Mouse (Mus musculus): ENCODE measurements around the gene Sema3b. TPM values are rescaled to one million over a fixed set of nuclear protein-coding genes. Genes with fewer than 3 reads are reported as not detected.
"Not testable (repeated sequence)": the region's sequence is repeated elsewhere in the genome, so short reads cannot be mapped to it uniquely, and the experiment has no call there.

The Sema3b gene
- polyA plus RNA-seq, 1 experiment from 2014 or later, result 5.1 TPM

GRCm38 (mm10) chr9:107579023-107579900, 29.8 kb downstream of the Sema3b start:
- 0 out of 2 replicates have a peak overlapping the region, but pooled peaks have one; percentile 97 for H3K4me2 ChIP-seq (replicated peaks)
- H3K4me1 ChIP-seq, result peaks cover 33% of the 10 kb centered on the region
- no peak overlapping the region for H3K4me3 ChIP-seq
- no peaks in the 10 kb centered on the region for H3K9me3 ChIP-seq (replicated peaks)
- WGBS, result 94% methylated on average over 14 of the region's 14 CpGs
- no peaks in the 10 kb centered on the region for H3K27me3 ChIP-seq
- H3K36me3 ChIP-seq, result peaks cover 14% of the 10 kb centered on the region
- H3K9ac ChIP-seq, result no peak overlapping the region
- ATAC-seq (ENCODE audit: low FRiP score), result no peak
- H3K27ac ChIP-seq, result no peak overlapping the region

DNA sequence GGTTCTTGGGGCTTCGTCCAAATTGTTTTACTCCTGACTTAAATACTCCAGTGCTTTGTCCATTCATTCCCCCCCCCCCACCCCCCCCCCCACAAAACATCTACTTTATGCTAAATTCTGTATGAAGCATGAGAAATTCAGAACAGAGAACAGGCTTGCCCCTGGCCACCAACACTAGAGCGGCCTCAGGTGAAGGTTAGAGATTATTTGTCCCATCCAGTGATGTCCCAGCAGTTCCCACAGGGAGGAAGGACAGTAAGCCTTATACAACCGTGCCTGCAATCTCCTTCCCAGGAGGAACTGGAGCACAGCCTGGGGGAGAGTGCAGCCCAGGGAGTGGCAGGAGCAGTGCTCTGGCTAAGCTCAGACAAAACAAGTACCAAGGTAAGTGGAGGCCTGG, 30.4 kb downstream of the Sema3b start, which contains the start of gene Naa80:
Gene Naa80, plus strand, starts transcription at position 301 of the 400 bp plus-strand sequence.
- peaks cover 14% of the 10 kb centered on the region for H3K36me3 ChIP-seq
- H3K4me2 ChIP-seq (replicated peaks), result 0 out of 2 replicates have a peak within 1 kb of the TSS, but pooled peaks have one; percentile 97
- no peaks in the 10 kb centered on the region for H3K9me3 ChIP-seq (replicated peaks)
- H3K4me3 ChIP-seq, result no peak within 1 kb of the TSS
- H3K27ac ChIP-seq, result no peak within 1 kb of the TSS
- 90% methylated on average over 3 of the region's 3 CpGs for WGBS
- ATAC-seq (ENCODE audit: low FRiP score), result no peak
- no peaks in the 10 kb centered on the region for H3K27me3 ChIP-seq
- H3K4me1 ChIP-seq, result peaks cover 33% of the 10 kb centered on the region
- H3K9ac ChIP-seq, result no peak within 1 kb of the TSS

GRCm38 (mm10) chr9:107577871-107578270, 31.2 kb downstream of the Sema3b start:
- ATAC-seq (ENCODE audit: low FRiP score), result no peak
- no peak overlapping the region for H3K4me3 ChIP-seq
- peaks cover 15% of the 10 kb centered on the region for H3K36me3 ChIP-seq
- H3K9ac ChIP-seq, result no peak overlapping the region
- no peaks in the 10 kb centered on the region for H3K27me3 ChIP-seq
- H3K4me2 ChIP-seq (replicated peaks), result no peak overlapping the region
- no peaks in the 10 kb centered on the region for H3K9me3 ChIP-seq (replicated peaks)
- H3K4me1 ChIP-seq, result peaks cover 35% of the 10 kb centered on the region
- 94% methylated on average over 10 of the region's 10 CpGs for WGBS
- no peak overlapping the region for H3K27ac ChIP-seq

DNA sequence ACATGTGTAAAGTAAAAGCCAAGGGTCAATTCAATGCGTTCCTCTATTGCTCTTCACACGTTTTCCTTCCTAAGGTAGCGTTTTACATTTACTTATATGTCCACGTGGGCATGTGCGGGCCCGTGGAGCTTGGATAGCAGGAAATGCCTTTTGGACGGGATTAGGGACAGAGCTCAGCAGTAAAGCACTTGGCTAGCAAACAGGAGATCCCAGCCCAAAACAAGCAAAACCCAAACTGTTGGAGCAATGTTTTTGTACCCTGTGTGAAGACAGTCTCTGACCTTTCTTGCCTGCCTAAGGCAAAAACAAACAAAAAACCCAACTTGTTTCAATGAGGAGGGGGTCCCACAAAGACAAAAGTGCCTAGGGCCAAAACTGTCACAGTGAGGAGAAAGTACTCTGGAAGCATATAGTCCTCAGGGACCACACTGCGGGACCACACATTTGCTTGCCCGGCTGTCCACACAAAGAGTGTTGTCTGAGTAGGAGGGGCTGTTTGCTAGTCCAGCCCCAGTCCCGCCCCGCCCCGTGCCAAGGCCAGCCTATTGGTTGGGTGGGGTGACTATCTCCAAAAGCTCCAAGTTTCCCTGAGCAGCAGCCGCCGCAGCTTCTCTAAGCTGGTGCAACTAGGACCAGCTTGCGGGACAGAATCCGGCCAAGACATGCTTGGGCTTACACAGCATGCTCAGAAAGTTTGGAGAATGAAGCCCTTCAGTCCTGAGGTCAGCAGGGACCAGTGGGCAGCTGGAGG, 32.5 kb downstream of the Sema3b start, which contains the start of gene Hyal1:
Gene Hyal1, plus strand, starts transcription at position 571 of the 751 bp plus-strand sequence.
- Histone ChIP-seq H3K4me1 (peaks cover 39% of the 10 kb centered on the region), H3K27ac (peak within 1 kb of the TSS; percentile 14; the same call in 1 of the 2 replicates), H3K4me3 (peak within 1 kb of the TSS; percentile 22), H3K36me3 (peaks cover 28% of the 10 kb centered on the region), H3K27me3 (no peaks in the 10 kb centered on the region), H3K9ac (peak within 1 kb of the TSS; percentile 49), H3K4me2 (replicated peaks) (peak within 1 kb of the TSS; percentile 46), H3K9me3 (replicated peaks) (no peaks in the 10 kb centered on the region)
- 27% methylated on average over 16 of the region's 16 CpGs for WGBS
- peak; percentile 50; the same call in 1 of the 2 replicates for ATAC-seq (ENCODE audit: low FRiP score)

GRCm38 (mm10) chr9:107575579-107576356, 33.3 kb downstream of the Sema3b start:
- Histone ChIP-seq H3K36me3 (peaks cover 36% of the 10 kb centered on the region), H3K27ac (peak overlapping the region; percentile 14; the same call in 1 of the 2 replicates), H3K9me3 (replicated peaks) (no peaks in the 10 kb centered on the region), H3K4me3 (no peak overlapping the region), H3K4me2 (replicated peaks) (no peak overlapping the region), H3K4me1 (peaks cover 40% of the 10 kb centered on the region), H3K27me3 (no peaks in the 10 kb centered on the region), H3K9ac (no peak overlapping the region)
- WGBS, result 81% methylated on average over 14 of the region's 14 CpGs
- no peak for ATAC-seq (ENCODE audit: low FRiP score)

- WGBS, result 81% methylated on average over 6 of the region's 6 CpGs
- H3K36me3 ChIP-seq, result peaks cover 42% of the 10 kb centered on the region
- H3K9me3 ChIP-seq (replicated peaks); H3K4me3 ChIP-seq; H3K27ac ChIP-seq; H3K9ac ChIP-seq; ATAC-seq (ENCODE audit: low FRiP score); H3K4me2 ChIP-seq (replicated peaks); H3K27me3 ChIP-seq: not testable (repeated sequence)
- peaks cover 41% of the 10 kb centered on the region for H3K4me1 ChIP-seq
Observed at GRCm38 (mm10) chr9:107573774-107574173, 35.3 kb downstream of the Sema3b start.

DNA sequence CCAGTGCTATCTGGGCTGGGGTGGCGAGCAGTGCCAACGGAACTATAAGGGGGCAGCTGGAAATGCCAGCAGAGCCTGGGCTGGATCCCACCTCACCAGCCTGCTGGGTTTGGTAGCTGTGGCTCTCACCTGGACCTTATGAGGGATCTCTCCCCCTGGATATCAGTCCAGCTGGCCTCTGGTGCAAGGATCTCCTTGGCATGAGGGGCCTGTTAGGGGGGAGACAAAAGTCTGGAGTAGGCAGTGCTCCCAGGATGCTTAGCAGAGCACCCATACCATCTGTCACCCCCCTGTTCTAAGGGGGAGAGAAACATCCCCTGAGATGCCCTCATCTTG, 36.7 kb downstream of the Sema3b start:
- Histone ChIP-seq H3K4me1 (peaks cover 49% of the 10 kb centered on the region), H3K36me3 (peaks cover 42% of the 10 kb centered on the region), H3K27ac (no peak overlapping the region), H3K4me3 (no peak overlapping the region), H3K9ac (no peak overlapping the region), H3K4me2 (replicated peaks) (no peak overlapping the region), H3K27me3 (no peaks in the 10 kb centered on the region), H3K9me3 (replicated peaks) (no peaks in the 10 kb centered on the region)
- ATAC-seq (ENCODE audit: low FRiP score), result no peak
- WGBS, result 97% methylated on average over 2 of the region's 2 CpGs

DNA sequence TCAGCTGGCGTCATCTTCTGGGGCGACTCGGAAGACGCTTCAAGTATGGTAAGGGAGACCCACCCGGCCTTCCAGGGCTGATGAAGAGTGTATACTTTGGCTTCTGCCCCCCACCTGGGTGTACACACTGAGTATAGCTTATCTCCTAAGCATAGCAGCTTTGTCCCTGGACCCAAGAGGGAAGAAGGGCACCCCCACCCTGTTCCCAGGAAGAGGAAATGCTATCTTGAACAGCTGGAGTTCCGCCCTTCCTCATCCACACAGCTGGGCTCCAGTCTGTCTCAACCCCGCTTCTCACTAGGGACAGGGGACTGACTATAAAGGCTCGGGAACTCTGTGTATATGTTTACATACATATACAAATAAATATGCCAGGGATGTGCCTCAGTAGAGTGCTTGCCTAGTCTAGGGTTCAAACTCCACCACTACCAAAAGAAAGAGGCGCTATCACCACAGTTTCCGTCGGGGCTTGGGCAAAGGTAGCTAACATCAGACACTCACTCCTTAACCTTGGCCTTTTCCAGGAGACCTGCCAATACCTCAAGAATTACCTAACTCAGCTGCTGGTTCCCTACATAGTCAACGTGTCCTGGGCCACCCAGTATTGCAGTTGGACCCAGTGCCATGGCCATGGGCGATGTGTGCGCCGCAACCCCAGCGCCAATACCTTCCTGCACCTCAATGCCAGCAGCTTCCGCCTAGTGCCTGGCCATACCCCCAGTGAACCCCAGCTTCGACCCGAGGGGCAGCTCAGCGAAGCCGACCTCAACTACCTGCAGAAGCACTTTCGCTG, 37.3 kb downstream of the Sema3b start:
- no peak for ATAC-seq (ENCODE audit: low FRiP score)
- 94% methylated on average over 22 of the region's 22 CpGs for WGBS
- Histone ChIP-seq H3K9ac (0 out of 2 replicates have a peak overlapping the region, but pooled peaks have one; percentile 13), H3K36me3 (peaks cover 42% of the 10 kb centered on the region), H3K9me3 (replicated peaks) (no peaks in the 10 kb centered on the region), H3K4me1 (peaks cover 47% of the 10 kb centered on the region), H3K27me3 (no peaks in the 10 kb centered on the region), H3K27ac (no peak overlapping the region), H3K4me3 (peak overlapping the region; percentile 81; the same call in 1 of the 2 replicates), H3K4me2 (replicated peaks) (peak overlapping the region; percentile 93)

DNA sequence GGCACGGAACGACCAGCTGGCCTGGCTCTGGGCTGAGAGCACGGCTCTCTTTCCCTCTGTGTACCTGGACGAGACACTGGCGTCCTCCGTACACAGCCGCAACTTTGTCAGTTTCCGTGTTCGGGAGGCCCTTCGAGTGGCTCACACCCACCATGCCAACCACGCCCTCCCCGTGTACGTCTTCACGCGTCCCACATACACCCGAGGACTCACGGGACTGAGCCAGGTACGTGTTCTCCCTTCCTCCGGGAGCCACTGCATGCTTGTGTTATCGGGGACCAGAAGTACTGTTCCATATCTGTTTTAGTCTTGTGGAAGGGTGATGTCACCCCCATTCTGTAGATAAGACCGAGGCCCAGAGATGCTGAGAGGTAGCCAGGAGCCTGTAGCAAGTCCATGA, 38.2 kb downstream of the Sema3b start:
- no peaks in the 10 kb centered on the region for H3K27me3 ChIP-seq
- peaks cover 43% of the 10 kb centered on the region for H3K4me1 ChIP-seq
- peak overlapping the region; percentile 93 for H3K4me2 ChIP-seq (replicated peaks)
- ATAC-seq (ENCODE audit: low FRiP score), result no peak
- peak overlapping the region; percentile 95; the same call in 1 of the 2 replicates for H3K9ac ChIP-seq
- peak overlapping the region; percentile 81 for H3K4me3 ChIP-seq
- no peak overlapping the region for H3K27ac ChIP-seq
- peaks cover 42% of the 10 kb centered on the region for H3K36me3 ChIP-seq
- no peaks in the 10 kb centered on the region for H3K9me3 ChIP-seq (replicated peaks)
- 91% methylated on average over 21 of the region's 21 CpGs for WGBS

DNA sequence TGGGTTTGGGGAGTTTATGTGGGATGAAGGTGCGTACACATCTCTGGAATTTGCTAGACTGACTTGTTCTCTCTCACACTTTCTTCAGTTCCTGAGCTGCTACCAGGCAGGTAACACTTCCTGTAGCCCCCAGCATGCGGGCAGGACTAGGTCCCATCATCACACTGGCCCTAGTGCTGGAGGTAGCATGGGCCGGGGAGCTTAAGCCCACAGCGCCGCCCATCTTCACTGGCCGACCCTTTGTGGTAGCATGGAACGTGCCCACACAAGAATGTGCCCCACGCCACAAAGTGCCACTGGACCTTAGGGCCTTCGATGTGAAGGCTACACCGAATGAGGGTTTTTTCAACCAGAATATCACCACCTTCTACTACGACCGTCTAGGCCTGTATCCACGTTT, 39.0 kb downstream of the Sema3b start:
- ATAC-seq (ENCODE audit: low FRiP score), result no peak
- Histone ChIP-seq H3K9ac (peak overlapping the region; percentile 95), H3K36me3 (peaks cover 46% of the 10 kb centered on the region), H3K4me1 (peaks cover 43% of the 10 kb centered on the region), H3K4me2 (replicated peaks) (peak overlapping the region; percentile 93), H3K4me3 (peak overlapping the region; percentile 81), H3K9me3 (replicated peaks) (no peaks in the 10 kb centered on the region), H3K27ac (peak overlapping the region; percentile 87), H3K27me3 (no peaks in the 10 kb centered on the region)
- 54% methylated on average over 13 of the region's 13 CpGs for whole genome bisulfite sequencing

- H3K4me1 ChIP-seq, result peaks cover 45% of the 10 kb centered on the region
- H3K9ac ChIP-seq, result peak overlapping the region; percentile 95
- H3K4me3 ChIP-seq, result peak overlapping the region; percentile 81
- H3K9me3 ChIP-seq (replicated peaks), result no peaks in the 10 kb centered on the region
- H3K4me2 ChIP-seq (replicated peaks), result peak overlapping the region; percentile 93
- WGBS, result under 1% methylated on average over 23 of the region's 23 CpGs
- H3K27me3 ChIP-seq, result no peaks in the 10 kb centered on the region
- peak; percentile 56 for ATAC-seq (ENCODE audit: low FRiP score)
- peak overlapping the region; percentile 87 for H3K27ac ChIP-seq
- peaks cover 48% of the 10 kb centered on the region for H3K36me3 ChIP-seq
Observed at GRCm38 (mm10) chr9:107569270-107569669, 39.8 kb downstream of the Sema3b start.

Data from hindbrain, embryonic 12.5 days (tissue).